Mouse (Mus musculus): ENCODE data around the gene Scamp4. TPM values are rescaled to one million over a fixed set of nuclear protein-coding genes. Genes with fewer than 3 reads are reported as not detected.

Gene Scamp4
- polyA plus RNA-seq, 1 experiment from 2014 or later, result 68.7 TPM

DNA sequence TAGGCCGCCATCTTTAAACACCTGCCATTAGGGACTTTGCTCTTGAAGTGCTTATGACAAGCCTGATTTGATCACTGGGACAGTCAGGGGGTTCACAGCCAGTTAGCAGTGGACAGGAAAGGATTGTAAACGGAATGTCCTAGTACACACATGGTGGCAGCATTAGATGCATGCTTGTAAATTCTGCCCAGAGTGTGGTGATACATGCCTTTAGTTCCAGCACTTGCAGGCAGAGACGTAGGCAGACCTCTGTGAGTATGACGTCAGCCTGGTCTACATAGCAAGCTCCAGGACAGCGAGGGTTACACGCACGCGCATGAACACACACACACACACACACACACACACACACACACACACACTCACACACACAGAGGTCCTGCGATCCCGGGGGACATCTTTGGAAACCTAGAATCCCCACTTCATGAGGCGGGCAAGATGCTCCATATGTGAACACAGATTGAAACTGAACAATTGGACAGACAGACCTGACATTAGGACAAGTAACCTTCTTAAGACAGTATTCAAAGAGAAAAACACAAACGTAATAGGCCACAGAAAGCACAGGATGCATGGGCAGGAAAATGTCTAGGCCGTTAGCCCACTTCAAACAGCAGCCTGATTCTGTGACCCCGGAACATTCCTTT lies 55.6 kb downstream of the Scamp4 start:
- DNase-seq (ENCODE audit: low spot score), result no peak
- Histone ChIP-seq H3K4me2 (replicated peaks; ENCODE audit: low read depth, low read length) (no peak overlapping the region), H3K9me3 (ENCODE audit: control insufficient read depth, low read length) (no peaks in the 10 kb centered on the region), H3K4me1 (replicated peaks; ENCODE audit: control insufficient read depth, insufficient read depth, low read length) (peaks cover 8% of the 10 kb centered on the region; the same call in 1 of the 2 replicates), H3K4me3 (ENCODE audit: low read depth, low read length) (no peak overlapping the region), H3K9ac (ENCODE audit: low read depth, low read length) (no peak overlapping the region), H3K27me3 (ENCODE audit: control insufficient read depth, insufficient read depth, low read length) (no peaks in the 10 kb centered on the region), H3K27ac (ENCODE audit: low read depth, low read length) (no peak overlapping the region), H3K36me3 (ENCODE audit: control insufficient read depth, insufficient read depth, low read length) (no peaks in the 10 kb centered on the region)
- no peak for ATAC-seq (ENCODE audit: low FRiP score)
- WGBS, result 90% methylated on average over 14 of the region's 14 CpGs

DNA sequence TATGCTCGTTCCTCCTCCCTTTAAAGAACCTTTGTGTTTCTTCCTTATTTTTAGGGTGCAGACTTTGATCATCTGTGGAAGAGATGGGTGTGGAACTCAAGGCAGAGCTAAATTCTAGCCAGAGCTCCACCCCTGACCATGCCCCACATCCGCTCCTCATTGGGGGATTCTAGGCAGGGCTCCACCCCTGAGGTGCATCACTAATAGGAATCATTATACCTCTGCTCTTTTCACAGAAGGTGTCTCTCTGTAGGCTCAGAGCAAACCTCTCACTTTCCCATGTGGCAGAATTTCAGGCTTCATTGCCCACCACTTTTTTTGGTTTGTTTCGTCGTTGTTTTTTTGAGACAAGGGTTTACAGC lies 56.1 kb downstream of the Scamp4 start:
- H3K4me3 ChIP-seq (ENCODE audit: low read depth, low read length), result no peak overlapping the region
- no peak for DNase-seq (ENCODE audit: low spot score)
- 72% methylated on average over 4 of the region's 4 CpGs for WGBS

DNA sequence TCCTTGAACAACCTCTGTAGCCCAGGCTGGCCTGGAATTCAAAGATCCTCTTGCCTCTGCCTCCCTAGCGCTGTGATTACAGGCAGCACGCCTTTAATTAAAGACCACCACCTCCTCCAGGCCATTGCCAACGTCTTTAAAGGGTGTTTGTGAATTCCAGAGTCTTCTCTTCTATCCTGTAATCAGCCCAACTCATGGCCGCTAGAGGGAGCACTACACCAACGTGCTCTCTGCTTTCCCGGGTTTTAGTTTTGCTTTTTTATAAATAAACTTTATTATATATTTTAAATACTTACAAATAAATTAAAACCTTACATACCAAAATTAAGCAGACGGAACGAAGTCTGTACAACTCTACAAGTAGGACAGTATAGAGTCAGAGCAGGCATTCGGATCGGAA lies 56.5 kb downstream of the Scamp4 start:
- Histone ChIP-seq H3K4me1 (replicated peaks; ENCODE audit: control insufficient read depth, insufficient read depth, low read length) (peaks cover 8% of the 10 kb centered on the region; the same call in 1 of the 2 replicates), H3K4me2 (replicated peaks; ENCODE audit: low read depth, low read length) (no peak overlapping the region), H3K4me3 (ENCODE audit: low read depth, low read length) (no peak overlapping the region), H3K27ac (ENCODE audit: low read depth, low read length) (no peak overlapping the region), H3K9ac (ENCODE audit: low read depth, low read length) (no peak overlapping the region), H3K36me3 (ENCODE audit: control insufficient read depth, insufficient read depth, low read length) (no peaks in the 10 kb centered on the region), H3K9me3 (ENCODE audit: control insufficient read depth, low read length) (no peaks in the 10 kb centered on the region), H3K27me3 (ENCODE audit: control insufficient read depth, insufficient read depth, low read length) (no peaks in the 10 kb centered on the region)
- no peak for ATAC-seq (ENCODE audit: low FRiP score)
- peak; percentile 86 for DNase-seq (ENCODE audit: low spot score)
- WGBS, result 18% methylated on average over 10 of the region's 10 CpGs

More for the DNA sequence above, 56.1 kb downstream of the Scamp4 start:
- Histone ChIP-seq H3K4me2 (replicated peaks; ENCODE audit: low read depth, low read length) (no peak overlapping the region), H3K36me3 (ENCODE audit: control insufficient read depth, insufficient read depth, low read length) (no peaks in the 10 kb centered on the region), H3K4me1 (replicated peaks; ENCODE audit: control insufficient read depth, insufficient read depth, low read length) (peaks cover 8% of the 10 kb centered on the region; the same call in 1 of the 2 replicates), H3K27me3 (ENCODE audit: control insufficient read depth, insufficient read depth, low read length) (no peaks in the 10 kb centered on the region), H3K9ac (ENCODE audit: low read depth, low read length) (no peak overlapping the region), H3K9me3 (ENCODE audit: control insufficient read depth, low read length) (no peaks in the 10 kb centered on the region), H3K27ac (ENCODE audit: low read depth, low read length) (no peak overlapping the region)
- ATAC-seq (ENCODE audit: low FRiP score), result no peak

DNA sequence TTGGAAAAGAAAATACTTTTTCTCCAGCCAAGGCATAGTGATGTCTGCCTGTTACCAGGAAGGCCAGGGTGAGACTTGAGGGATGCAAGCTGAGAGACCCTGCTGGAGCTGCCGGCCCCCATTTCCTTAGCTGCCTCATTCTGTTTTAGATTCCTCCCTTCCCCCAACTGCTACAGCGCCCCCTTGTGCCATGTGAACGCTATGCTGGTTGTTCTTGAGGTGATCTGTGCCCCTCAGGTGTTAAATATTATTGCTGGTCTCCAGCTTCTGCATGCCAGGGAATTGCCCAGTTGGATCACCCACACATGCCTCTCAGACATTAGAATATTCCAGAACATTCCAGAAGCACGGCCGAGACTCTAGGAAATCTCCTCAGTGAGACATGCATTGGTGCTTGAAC lies 58.5 kb downstream of the Scamp4 start:
- 36% methylated on average over 5 of the region's 5 CpGs for WGBS
- ATAC-seq (ENCODE audit: low FRiP score) (no peak), DNase-seq (ENCODE audit: low spot score) (peak; percentile 69)
- no peaks in the 10 kb centered on the region for H3K9me3 ChIP-seq (ENCODE audit: control insufficient read depth, low read length)
- H3K27me3 ChIP-seq (ENCODE audit: control insufficient read depth, insufficient read depth, low read length), result no peaks in the 10 kb centered on the region
- H3K4me1 ChIP-seq (replicated peaks; ENCODE audit: control insufficient read depth, insufficient read depth, low read length), result no peaks in the 10 kb centered on the region
- no peak overlapping the region for H3K9ac ChIP-seq (ENCODE audit: low read depth, low read length)
- H3K4me2 ChIP-seq (replicated peaks; ENCODE audit: low read depth, low read length), result no peak overlapping the region
- H3K36me3 ChIP-seq (ENCODE audit: control insufficient read depth, insufficient read depth, low read length), result no peaks in the 10 kb centered on the region
- no peak overlapping the region for H3K4me3 ChIP-seq (ENCODE audit: low read depth, low read length)
- H3K27ac ChIP-seq (ENCODE audit: low read depth, low read length), result no peak overlapping the region

DNA sequence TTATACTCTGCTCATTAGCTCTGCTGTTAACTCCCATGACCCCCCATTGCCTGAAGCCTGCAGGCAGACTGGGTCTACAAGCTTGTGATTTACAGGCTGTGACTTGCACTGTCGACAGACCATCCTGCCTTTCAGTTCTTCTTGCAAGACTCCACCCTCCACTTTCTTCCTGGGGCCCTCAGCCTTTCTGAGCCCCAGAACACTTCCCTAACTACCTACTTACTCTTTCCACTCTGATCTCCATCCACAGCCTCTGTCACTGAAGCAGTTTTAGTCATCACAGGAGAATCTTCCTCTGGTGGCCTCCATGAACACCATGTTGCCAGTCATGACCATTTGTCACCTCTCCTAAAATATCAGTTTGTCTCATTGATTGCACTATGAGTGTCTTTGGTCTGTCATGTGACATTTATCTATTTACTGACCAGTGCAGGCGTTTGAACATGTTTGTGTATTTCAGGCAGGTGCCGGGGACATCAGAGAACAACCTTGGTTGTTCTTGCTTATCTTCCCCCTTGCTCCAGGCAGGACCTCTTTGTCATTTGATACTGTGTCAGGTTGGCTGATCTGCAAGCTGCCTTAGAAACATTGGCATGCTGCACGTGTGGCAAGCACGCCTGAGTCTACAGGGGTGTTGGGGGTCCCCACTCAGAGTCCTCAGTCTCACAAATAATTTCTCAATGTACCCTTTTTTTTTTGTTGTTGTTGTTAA lies 61.0 kb downstream of the Scamp4 start:
- Histone ChIP-seq H3K9ac (ENCODE audit: low read depth, low read length) (no peak overlapping the region), H3K27me3 (ENCODE audit: control insufficient read depth, insufficient read depth, low read length) (no peaks in the 10 kb centered on the region), H3K36me3 (ENCODE audit: control insufficient read depth, insufficient read depth, low read length) (peaks cover 9% of the 10 kb centered on the region; the same call in 1 of the 2 replicates), H3K9me3 (ENCODE audit: control insufficient read depth, low read length) (no peaks in the 10 kb centered on the region), H3K4me3 (ENCODE audit: low read depth, low read length) (no peak overlapping the region), H3K4me2 (replicated peaks; ENCODE audit: low read depth, low read length) (no peak overlapping the region), H3K27ac (ENCODE audit: low read depth, low read length) (no peak overlapping the region), H3K4me1 (replicated peaks; ENCODE audit: control insufficient read depth, insufficient read depth, low read length) (no peaks in the 10 kb centered on the region)
- ATAC-seq (ENCODE audit: low FRiP score) (no peak), DNase-seq (ENCODE audit: low spot score) (no peak)
- 69% methylated on average over 5 of the region's 5 CpGs for WGBS

DNA sequence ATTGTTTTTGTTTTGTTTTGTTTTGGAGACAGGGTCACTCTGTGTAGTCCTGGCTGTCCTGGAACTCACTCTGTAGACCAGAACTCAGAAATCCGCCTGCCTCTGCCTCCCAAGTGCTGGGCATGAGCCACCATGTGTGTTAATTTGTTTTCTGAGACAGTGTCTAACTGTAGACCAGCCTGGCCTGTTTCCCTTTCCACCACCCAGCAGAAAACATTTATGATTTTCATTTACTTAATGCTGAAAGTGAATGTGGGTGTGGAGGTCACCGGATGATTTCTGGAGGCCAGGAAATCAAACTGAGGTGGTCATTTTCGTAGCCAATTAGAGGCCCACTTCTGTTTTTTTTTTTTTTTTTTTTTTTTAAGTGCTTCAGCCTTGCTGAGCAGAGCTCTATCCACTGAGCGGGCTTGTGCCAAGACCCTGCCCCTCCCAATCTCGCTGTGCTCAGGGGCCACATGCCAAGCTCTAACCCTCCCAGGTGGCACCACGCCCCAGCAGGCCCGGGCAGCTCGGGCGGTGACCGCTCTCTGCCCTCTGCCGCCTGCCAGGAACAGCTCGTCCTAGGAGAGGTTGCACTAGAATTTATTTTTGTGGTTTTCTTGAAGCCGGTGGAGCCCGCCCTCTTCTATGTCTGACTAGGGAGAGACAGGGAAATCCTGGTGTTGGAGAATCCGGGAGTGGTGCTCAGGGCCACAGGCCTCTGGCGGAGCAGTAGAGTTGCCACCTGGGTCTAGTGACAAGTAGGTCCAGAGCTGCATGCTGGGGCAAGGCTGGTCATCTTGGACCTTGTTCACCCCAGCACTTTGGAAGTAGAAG lies 61.7 kb downstream of the Scamp4 start:
- H3K4me2 ChIP-seq (replicated peaks; ENCODE audit: low read depth, low read length), result no peak overlapping the region
- no peak for ATAC-seq (ENCODE audit: low FRiP score)

DNA sequence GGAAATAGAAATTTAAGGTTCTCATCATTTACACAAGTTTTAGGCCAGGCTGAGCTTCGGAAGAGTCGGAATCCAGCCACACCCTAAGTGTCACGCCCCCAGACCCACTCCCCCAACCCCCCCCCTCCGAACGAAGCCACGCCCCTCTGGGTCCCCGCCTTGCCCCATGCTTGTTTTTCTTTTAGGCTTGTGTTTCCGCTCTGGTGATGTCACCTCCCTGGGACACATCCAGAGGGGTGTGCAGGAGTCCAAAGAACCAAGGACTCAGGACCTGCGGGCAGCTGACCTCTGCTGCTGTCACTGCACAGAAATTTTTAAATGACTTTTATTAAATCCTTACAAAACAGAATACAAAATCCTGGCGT lies 62.3 kb downstream of the Scamp4 start:
- DNase-seq (ENCODE audit: low spot score) (no peak), ATAC-seq (ENCODE audit: low FRiP score) (no peak)
- H3K4me1 ChIP-seq (replicated peaks; ENCODE audit: control insufficient read depth, insufficient read depth, low read length), result no peaks in the 10 kb centered on the region
- H3K4me3 ChIP-seq (ENCODE audit: low read depth, low read length), result no peak overlapping the region
- H3K4me2 ChIP-seq (replicated peaks; ENCODE audit: low read depth, low read length), result no peak overlapping the region
- WGBS, result 21% methylated on average over 10 of the region's 10 CpGs
- no peaks in the 10 kb centered on the region for H3K27me3 ChIP-seq (ENCODE audit: control insufficient read depth, insufficient read depth, low read length)
- H3K9me3 ChIP-seq (ENCODE audit: control insufficient read depth, low read length), result no peaks in the 10 kb centered on the region
- H3K9ac ChIP-seq (ENCODE audit: low read depth, low read length), result no peak overlapping the region
- no peak overlapping the region for H3K27ac ChIP-seq (ENCODE audit: low read depth, low read length)
- H3K36me3 ChIP-seq (ENCODE audit: control insufficient read depth, insufficient read depth, low read length), result peaks cover 18% of the 10 kb centered on the region; the same call in 1 of the 2 replicates

More for the DNA sequence above, 61.7 kb downstream of the Scamp4 start:
- WGBS, result 47% methylated on average over 16 of the region's 16 CpGs
- Histone ChIP-seq H3K9me3 (ENCODE audit: control insufficient read depth, low read length) (no peaks in the 10 kb centered on the region), H3K9ac (ENCODE audit: low read depth, low read length) (no peak overlapping the region), H3K4me1 (replicated peaks; ENCODE audit: control insufficient read depth, insufficient read depth, low read length) (no peaks in the 10 kb centered on the region), H3K27ac (ENCODE audit: low read depth, low read length) (0 out of 2 replicates have a peak overlapping the region, but pooled peaks have one; percentile 14), H3K4me3 (ENCODE audit: low read depth, low read length) (no peak overlapping the region), H3K27me3 (ENCODE audit: control insufficient read depth, insufficient read depth, low read length) (no peaks in the 10 kb centered on the region), H3K36me3 (ENCODE audit: control insufficient read depth, insufficient read depth, low read length) (peaks cover 13% of the 10 kb centered on the region; the same call in 1 of the 2 replicates)
- no peak for DNase-seq (ENCODE audit: low spot score)
